Mouse (Mus musculus): ENCODE measurements at regions not wholly inside any gene's neighbourhood (a gene's known extent, or its start where the extent isn't known, plus 50 kb on each side); places are given as distances from the start of the nearest gene placed in this dataset.

DNA sequence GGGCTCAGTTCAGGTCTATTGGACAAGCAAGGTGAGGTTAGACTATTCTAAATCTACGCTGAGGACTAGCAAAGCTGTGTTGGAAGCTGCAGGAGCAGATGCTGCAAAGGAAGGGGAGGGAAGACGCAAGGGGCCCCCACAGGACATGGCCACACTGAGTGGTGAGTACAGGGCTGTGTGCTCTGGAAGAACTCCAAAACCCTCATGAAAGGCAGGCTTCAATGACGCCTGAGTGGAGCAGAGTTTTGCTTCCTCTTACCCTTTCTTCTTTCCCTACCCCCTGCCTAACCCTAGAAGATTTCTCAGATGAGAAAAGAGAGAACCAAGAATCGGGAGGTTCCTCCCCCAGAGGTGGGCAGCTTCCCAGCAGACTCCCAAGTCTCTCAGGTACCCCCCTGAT is 61.9 kb upstream of the Neurl1b start:
- WGBS = 49% methylated on average over 4 of the region's 4 CpGs

DNA sequence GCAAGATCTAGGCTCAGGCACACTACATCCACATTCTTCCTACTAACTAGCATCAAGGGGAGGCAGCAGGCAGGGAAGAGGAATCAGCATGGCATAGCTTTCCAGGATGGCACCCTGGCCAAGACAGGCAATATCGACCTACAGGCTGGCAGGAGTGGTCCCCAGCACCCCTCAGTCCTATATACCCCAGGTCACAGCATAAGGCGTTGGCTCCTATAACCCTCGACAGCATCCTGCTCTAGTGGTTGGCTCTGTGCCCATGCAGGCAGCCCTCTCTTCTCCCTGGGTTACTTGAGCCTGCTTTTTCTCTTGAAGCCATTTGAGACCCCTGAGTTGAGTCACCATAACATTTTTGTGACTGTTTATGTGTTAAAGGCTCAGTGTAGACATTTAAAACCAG is 60.2 kb upstream of the Neurl1b start:
- peaks cover 10% of the 10 kb centered on the region for H3K4me1 ChIP-seq (ENCODE audit: insufficient read depth)
- ATAC-seq (ENCODE audit: insufficient read depth) = no peak
- H3K9me3 ChIP-seq (ENCODE audit: low read depth, low read length) = no peaks in the 10 kb centered on the region
- H3K27me3 ChIP-seq (ENCODE audit: insufficient read depth, low read length) = no peaks in the 10 kb centered on the region
- no peak for DNase-seq
- H3K27ac ChIP-seq (ENCODE audit: low read depth) = no peak overlapping the region
- H3K4me3 ChIP-seq (ENCODE audit: low read depth, low read length) = no peak overlapping the region
- H3K4me2 ChIP-seq = no peak overlapping the region
- no peak overlapping the region for H3K9ac ChIP-seq
- TF ChIP-seq CTCF (IDR thresholded peaks at IDR 0.05; ENCODE audit: low read depth) = no peak
- 49% methylated on average over 3 of the region's 3 CpGs for WGBS
- no peaks in the 10 kb centered on the region for H3K36me3 ChIP-seq (ENCODE audit: insufficient read depth)

More for the DNA sequence above, 61.9 kb upstream of the Neurl1b start:
- H3K9me3 ChIP-seq (ENCODE audit: low read depth, low read length) = no peaks in the 10 kb centered on the region
- peaks cover 5% of the 10 kb centered on the region for H3K4me1 ChIP-seq (ENCODE audit: insufficient read depth)
- no peak overlapping the region for H3K9ac ChIP-seq
- TF ChIP-seq CTCF (IDR thresholded peaks at IDR 0.05; ENCODE audit: low read depth) = no peak
- H3K27ac ChIP-seq (ENCODE audit: low read depth) = no peak overlapping the region
- no peaks in the 10 kb centered on the region for H3K27me3 ChIP-seq (ENCODE audit: insufficient read depth, low read length)
- ATAC-seq (ENCODE audit: insufficient read depth) (no peak), DNase-seq (no peak)
- H3K4me3 ChIP-seq (ENCODE audit: low read depth, low read length) = no peak overlapping the region
- no peak overlapping the region for H3K4me2 ChIP-seq
- no peaks in the 10 kb centered on the region for H3K36me3 ChIP-seq (ENCODE audit: insufficient read depth)

DNA sequence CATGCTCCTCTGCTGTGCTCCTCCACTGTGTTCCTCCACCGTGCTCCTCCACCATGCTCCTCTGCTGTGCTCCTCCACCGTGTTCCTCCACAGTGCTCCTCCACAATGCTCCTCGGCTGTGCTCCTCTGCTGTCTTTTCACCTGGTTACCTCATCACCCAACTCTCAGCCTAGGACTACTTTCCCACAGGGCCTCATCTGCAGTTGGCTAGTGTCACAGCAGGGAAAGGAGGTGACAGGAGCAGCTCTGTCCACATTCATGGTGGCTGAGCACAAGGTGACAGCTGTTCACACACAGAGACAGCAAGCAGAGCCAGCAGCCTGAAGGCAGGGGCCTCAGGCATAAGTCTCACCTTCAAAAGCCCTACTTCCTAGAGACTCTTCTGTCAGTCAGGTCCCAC is 59.3 kb upstream of the Neurl1b start:
- H3K27ac ChIP-seq (ENCODE audit: low read depth) = no peak overlapping the region
- no peaks in the 10 kb centered on the region for H3K27me3 ChIP-seq (ENCODE audit: insufficient read depth, low read length)
- TF ChIP-seq CTCF (IDR thresholded peaks at IDR 0.05; ENCODE audit: low read depth) = no peak
- H3K4me2 ChIP-seq = no peak overlapping the region
- DNase-seq (no peak), ATAC-seq (ENCODE audit: insufficient read depth) (no peak)
- H3K4me3 ChIP-seq (ENCODE audit: low read depth, low read length) = no peak overlapping the region
- no peaks in the 10 kb centered on the region for H3K9me3 ChIP-seq (ENCODE audit: low read depth, low read length)
- peaks cover 13% of the 10 kb centered on the region for H3K4me1 ChIP-seq (ENCODE audit: insufficient read depth)
- no peaks in the 10 kb centered on the region for H3K36me3 ChIP-seq (ENCODE audit: insufficient read depth)
- H3K9ac ChIP-seq = no peak overlapping the region
- 77% methylated on average over 3 of the region's 3 CpGs for WGBS

DNA sequence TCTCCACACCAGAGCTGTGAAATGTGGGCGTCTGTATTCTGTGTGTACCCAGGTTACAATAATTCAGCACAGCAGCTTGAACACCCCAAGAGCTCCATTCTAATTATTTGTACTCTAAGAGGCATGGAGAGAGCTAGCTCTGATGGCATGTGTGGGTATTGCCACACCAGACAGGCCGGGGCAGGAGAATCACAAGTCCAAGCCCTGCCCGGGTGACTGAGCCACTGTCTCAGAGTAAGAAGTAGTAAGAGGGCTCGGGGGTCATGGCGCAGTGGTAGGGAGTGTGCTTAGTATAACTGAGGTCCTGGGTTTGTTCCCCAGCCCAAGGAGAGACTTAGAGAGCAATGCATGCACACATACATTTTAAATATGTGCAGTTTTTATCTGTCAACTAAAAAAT is 57.7 kb upstream of the Neurl1b start:
- Histone ChIP-seq H3K27ac (ENCODE audit: low read depth) (peak overlapping the region; percentile 16; the same call in 1 of the 2 replicates), H3K4me1 (ENCODE audit: insufficient read depth) (peaks cover 22% of the 10 kb centered on the region)
- TF ChIP-seq CTCF (IDR thresholded peaks at IDR 0.05; ENCODE audit: low read depth) = no peak

DNA sequence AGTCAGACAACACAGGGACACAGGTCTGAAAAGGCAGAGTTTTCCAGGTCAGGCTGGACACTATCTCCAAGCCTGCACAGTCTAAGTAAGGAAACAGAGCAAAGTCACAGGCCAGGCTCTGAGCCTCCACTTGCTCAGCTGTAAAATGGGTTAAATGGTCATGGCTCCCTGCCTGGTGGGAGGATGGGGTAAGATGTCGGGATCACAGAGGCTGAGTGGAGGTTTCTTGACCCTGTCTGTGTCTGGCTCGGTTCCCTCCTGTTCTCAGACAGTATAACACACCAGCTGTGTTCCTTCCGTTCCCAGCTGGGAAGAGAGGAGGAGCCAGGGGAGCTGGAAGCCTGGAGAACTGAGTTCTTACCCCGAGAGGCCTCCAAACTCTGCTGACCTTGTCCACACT is 56.8 kb upstream of the Neurl1b start:
- Histone ChIP-seq H3K4me1 (ENCODE audit: insufficient read depth) (peaks cover 20% of the 10 kb centered on the region), H3K27me3 (ENCODE audit: insufficient read depth, low read length) (no peaks in the 10 kb centered on the region), H3K9me3 (ENCODE audit: low read depth, low read length) (no peaks in the 10 kb centered on the region), H3K36me3 (ENCODE audit: insufficient read depth) (no peaks in the 10 kb centered on the region), H3K9ac (no peak overlapping the region), H3K27ac (ENCODE audit: low read depth) (peak overlapping the region; percentile 65), H3K4me3 (ENCODE audit: low read depth, low read length) (no peak overlapping the region), H3K4me2 (no peak overlapping the region)
- no peak for TF ChIP-seq CTCF (IDR thresholded peaks at IDR 0.05; ENCODE audit: low read depth)
- WGBS = 24% methylated on average over 4 of the region's 4 CpGs
- peak; percentile 89 for ATAC-seq (ENCODE audit: insufficient read depth)
- peak; percentile 93 for DNase-seq

More for the DNA sequence above, 57.7 kb upstream of the Neurl1b start:
- DNase-seq = no peak
- H3K9ac ChIP-seq = no peak overlapping the region
- H3K9me3 ChIP-seq (ENCODE audit: low read depth, low read length) = no peaks in the 10 kb centered on the region
- H3K36me3 ChIP-seq (ENCODE audit: insufficient read depth) = no peaks in the 10 kb centered on the region
- H3K4me3 ChIP-seq (ENCODE audit: low read depth, low read length) = no peak overlapping the region
- 71% methylated on average over 5 of the region's 5 CpGs for WGBS
- no peak overlapping the region for H3K4me2 ChIP-seq
- no peaks in the 10 kb centered on the region for H3K27me3 ChIP-seq (ENCODE audit: insufficient read depth, low read length)
- ATAC-seq (ENCODE audit: insufficient read depth) = no peak

DNA sequence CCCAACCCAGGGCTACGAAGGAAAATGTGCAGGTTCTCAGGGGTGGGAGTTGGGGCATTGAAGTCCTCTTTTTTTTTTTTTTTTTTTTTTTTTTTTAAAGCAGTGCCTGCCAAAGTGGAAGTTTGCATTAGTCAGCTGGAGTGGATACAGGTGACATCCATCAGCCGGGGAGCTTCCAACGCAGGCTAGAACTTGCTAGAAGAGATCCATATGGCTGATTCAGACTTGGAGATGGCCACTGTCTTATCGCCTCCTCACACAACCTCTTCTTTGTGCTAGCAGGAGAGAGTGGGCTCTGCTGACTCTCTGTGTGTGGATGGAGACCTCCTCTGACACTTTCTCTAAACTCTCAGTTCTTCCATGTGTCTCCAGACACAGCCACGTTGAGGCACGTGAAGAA is 53.9 kb upstream of the Neurl1b start:
- H3K27me3 ChIP-seq (ENCODE audit: insufficient read depth, low read length) = no peaks in the 10 kb centered on the region
- ATAC-seq (ENCODE audit: insufficient read depth) (no peak), DNase-seq (peak; percentile 37)
- peak overlapping the region; percentile 19; the same call in 1 of the 2 replicates for H3K27ac ChIP-seq (ENCODE audit: low read depth)
- H3K36me3 ChIP-seq (ENCODE audit: insufficient read depth) = no peaks in the 10 kb centered on the region
- 32% methylated on average over 6 of the region's 6 CpGs for WGBS
- no peak for TF ChIP-seq CTCF (IDR thresholded peaks at IDR 0.05; ENCODE audit: low read depth)
- no peaks in the 10 kb centered on the region for H3K9me3 ChIP-seq (ENCODE audit: low read depth, low read length)
- no peak overlapping the region for H3K9ac ChIP-seq
- no peak overlapping the region for H3K4me2 ChIP-seq
- H3K4me1 ChIP-seq (ENCODE audit: insufficient read depth) = peaks cover 20% of the 10 kb centered on the region
- no peak overlapping the region for H3K4me3 ChIP-seq (ENCODE audit: low read depth, low read length)

DNA sequence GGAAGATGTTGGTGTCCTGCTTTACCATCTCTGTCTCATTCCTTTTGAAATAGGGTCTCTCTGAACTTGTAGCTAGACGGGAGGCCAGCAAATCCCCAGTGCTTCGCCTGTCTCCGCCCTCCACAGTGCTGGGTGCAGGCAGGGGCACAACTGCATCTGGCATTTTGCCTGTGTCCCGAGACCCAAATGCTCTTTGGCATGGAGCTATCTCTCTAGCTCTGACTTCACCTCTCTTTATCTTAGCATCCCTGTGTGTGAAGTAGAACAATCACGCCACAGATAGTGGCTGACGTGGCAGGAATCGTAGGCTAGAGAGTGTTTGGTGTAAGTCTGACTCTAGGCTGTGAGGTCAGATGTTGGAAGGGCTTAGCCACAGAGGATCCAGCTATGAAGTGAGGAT is 53.2 kb upstream of the Neurl1b start:
- no peak for TF ChIP-seq CTCF (IDR thresholded peaks at IDR 0.05; ENCODE audit: low read depth)
- no peaks in the 10 kb centered on the region for H3K36me3 ChIP-seq (ENCODE audit: insufficient read depth)
- 49% methylated on average over 7 of the region's 7 CpGs for WGBS
- no peaks in the 10 kb centered on the region for H3K9me3 ChIP-seq (ENCODE audit: low read depth, low read length)
- H3K27ac ChIP-seq (ENCODE audit: low read depth) = no peak overlapping the region; the same call in 1 of the 2 replicates
- H3K4me1 ChIP-seq (ENCODE audit: insufficient read depth) = peaks cover 25% of the 10 kb centered on the region
- H3K27me3 ChIP-seq (ENCODE audit: insufficient read depth, low read length) = no peaks in the 10 kb centered on the region
- no peak overlapping the region for H3K4me2 ChIP-seq
- no peak for ATAC-seq (ENCODE audit: insufficient read depth)
- DNase-seq = no peak
- no peak overlapping the region for H3K9ac ChIP-seq
- no peak overlapping the region for H3K4me3 ChIP-seq (ENCODE audit: low read depth, low read length)

DNA sequence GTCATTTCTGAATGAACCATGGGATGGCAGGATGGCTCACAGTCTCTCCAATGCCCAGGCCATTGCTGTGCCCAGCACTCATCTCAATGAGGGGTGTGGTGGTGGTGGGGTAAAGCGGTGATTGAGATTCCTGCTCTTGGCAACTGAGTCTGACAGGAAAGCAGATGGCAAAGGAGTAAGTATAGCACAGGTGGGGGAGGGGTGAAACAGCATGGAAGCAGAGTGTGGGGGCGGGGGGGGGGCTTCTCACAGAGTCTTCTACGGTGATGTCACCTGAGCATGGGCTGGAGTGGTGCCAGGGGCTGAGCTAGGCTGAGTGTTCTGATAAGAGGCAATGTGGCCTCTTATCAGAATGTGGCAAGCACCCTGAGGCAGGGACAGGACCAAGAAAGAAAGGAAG is 52.6 kb upstream of the Neurl1b start:
- H3K9me3 ChIP-seq (ENCODE audit: low read depth, low read length) = no peaks in the 10 kb centered on the region
- DNase-seq (peak; percentile 66), ATAC-seq (ENCODE audit: insufficient read depth) (no peak)
- no peak overlapping the region for H3K9ac ChIP-seq
- peaks cover 28% of the 10 kb centered on the region for H3K4me1 ChIP-seq (ENCODE audit: insufficient read depth)
- H3K4me2 ChIP-seq = no peak overlapping the region
- no peaks in the 10 kb centered on the region for H3K27me3 ChIP-seq (ENCODE audit: insufficient read depth, low read length)
- WGBS = 32% methylated on average over 3 of the region's 3 CpGs
- no peak for TF ChIP-seq CTCF (IDR thresholded peaks at IDR 0.05; ENCODE audit: low read depth)
- no peak overlapping the region for H3K4me3 ChIP-seq (ENCODE audit: low read depth, low read length)
- H3K36me3 ChIP-seq (ENCODE audit: insufficient read depth) = no peaks in the 10 kb centered on the region
- H3K27ac ChIP-seq (ENCODE audit: low read depth) = peak overlapping the region; percentile 0; the same call in 1 of the 2 replicates
